Mouse (Mus musculus) large intestine, adult 2 months (tissue): ENCODE results near the gene Ppia. TPM values are rescaled to one million over a fixed set of nuclear protein-coding genes. Genes with fewer than 3 reads are reported as not detected.
"Not testable (repeated sequence)": the region's sequence is repeated elsewhere in the genome, so short reads cannot be mapped to it uniquely, and the experiment has no call there.

ENCODE experiments used
- DNase-seq: peaks from one replicate; pipeline ENCODE4 v3.0.0-alpha.2; 2012; ENCODE audit warnings: low read depth, low spot score
- WGBS: fragments of 180-500 bp; shearing (Covaris S2); methylation state at CpG from one replicate; pipeline ENCODE4 v1.1.7; 2018; 5-methylcytosine and 5-hydroxymethylcytosine counted together
- polyA plus RNA-seq: library from polyadenylated mRNA; depleted of rRNA; stranded (reverse); fragments of >200 nt; gene quantifications from 2 replicates; pipeline ENCODE4 v1.2.3, GENCODE M21; 2012

Gene Ppia
- polyA plus RNA-seq, 1 experiment: 1,129 TPM

- DNase-seq: no peak
- 81% methylated on average over 2 of the region's 2 CpGs for WGBS
Observed at GRCm38 (mm10) chr11:6420722-6421350, 5.6 kb downstream of the Ppia start.

- DNase-seq: no peak
- WGBS: 95% methylated on average over 7 of the region's 7 CpGs
Observed at GRCm38 (mm10) chr11:6430186-6430585, 14.9 kb downstream of the Ppia start.

GRCm38 (mm10) chr11:6436442-6436841, 21.2 kb downstream of the Ppia start:
- no peak for DNase-seq
- 73% methylated on average over 8 of the region's 8 CpGs for WGBS

DNA sequence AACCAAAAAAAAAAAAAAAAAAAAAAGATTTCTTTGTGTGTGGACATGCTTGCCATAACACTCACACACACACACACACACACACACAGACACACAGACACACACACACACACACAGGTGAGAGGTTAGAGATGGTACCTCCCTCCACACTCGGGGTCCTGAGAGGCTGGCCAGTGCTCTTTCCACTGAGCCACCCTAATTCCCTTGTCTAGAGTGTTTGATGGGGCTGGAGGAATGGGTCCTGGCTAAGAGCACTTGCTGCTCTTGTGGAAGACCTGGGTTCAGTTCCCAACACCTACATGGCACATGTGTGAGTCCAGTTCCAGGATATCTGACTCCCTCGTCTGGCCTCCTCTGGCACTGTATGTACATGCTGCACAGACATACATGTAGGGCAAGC, 22.4 kb downstream of the Ppia start:
- no peak for DNase-seq
- WGBS: 90% methylated on average over 2 of the region's 2 CpGs

GRCm38 (mm10) chr11:6440171-6440570, 24.9 kb downstream of the Ppia start:
- DNase-seq: no peak
- WGBS: 95% methylated on average over 4 of the region's 4 CpGs

DNA sequence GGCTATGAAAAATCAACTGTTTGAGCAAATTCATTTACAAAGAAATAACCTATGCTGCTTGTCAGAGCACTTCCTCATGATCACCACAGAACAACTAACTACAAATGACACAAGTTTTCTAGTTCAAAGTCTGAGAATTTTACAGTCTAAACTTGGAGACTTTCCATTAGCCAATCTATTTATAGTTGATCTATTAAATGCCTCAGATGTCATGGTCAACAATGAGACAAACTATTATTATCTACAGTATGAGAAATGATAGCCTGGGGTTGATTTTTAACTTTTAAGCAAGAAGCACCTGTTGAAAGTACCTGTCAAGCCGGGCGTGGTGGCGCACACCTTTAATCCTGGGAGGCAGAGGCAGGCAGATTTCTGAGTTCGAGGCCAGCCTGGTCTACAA, 27.3 kb downstream of the Ppia start:
- no peak for DNase-seq
- 50% methylated on average over 4 of the region's 4 CpGs for WGBS

DNA sequence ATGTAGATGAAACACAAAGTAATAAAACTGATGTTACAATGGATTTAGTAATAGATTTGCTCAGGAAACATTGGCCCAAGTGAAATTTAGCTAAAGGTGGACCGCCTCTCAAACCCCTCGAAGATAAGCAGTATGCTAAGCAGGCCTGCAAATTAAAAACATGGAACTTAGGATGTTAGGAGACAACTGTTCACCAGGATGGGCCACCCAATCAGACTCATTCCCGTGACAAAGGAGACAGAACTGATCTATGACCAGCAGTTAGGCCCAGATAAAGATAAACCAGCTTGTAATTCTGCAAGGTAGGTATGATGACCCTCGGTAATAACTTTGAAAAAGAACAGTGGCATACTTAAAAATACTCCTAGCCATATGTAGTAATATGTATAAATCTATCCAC, 27.9 kb downstream of the Ppia start:
- 33% methylated on average over 4 of the region's 4 CpGs for WGBS
- DNase-seq: no peak

DNA sequence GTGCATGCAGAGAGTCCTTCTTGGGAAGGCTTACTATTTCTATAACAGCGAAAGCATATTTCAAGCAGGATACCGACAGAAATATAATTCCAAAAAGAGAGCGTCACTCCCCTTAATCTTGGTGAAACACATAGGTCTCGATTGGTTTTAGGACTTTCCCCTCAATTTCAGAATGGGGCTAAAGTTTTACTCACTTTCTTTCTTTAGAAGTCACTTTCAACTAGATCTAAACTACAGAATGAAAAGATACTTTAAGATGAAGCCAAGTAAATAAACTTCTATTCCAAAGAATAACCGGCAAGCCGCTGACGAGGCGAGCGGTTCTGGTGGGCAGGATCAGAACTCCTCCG, 28.5 kb downstream of the Ppia start:
- no peak for DNase-seq
- 0% methylated on average over 10 of the region's 10 CpGs for WGBS

- DNase-seq: peak; percentile 97
- under 1% methylated on average over 79 of the region's 80 CpGs for WGBS
Observed at GRCm38 (mm10) chr11:6444077-6444853, 29.0 kb downstream of the Ppia start, which contains the start of gene H2afv. Gene H2afv, minus strand, starts transcription at chr11:6444443.

DNA sequence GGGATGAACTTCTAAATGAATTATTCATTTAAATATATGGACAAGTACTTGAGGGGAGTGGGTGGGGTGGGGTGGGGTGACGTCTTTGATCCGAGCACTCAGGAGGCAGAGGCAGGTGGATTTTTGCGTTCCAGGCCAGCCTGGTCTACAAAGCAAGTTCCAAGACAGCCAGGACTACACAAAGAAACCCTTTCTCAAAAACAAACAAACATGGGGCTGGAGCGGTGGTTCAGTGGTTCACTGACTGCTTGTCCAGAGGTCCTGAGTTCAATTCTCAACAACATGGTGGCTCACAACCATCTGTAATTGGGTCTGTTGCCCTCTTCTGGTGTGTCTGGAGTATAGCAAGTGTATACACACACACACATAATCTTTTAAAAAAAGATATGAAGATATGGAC, 30.2 kb downstream of the Ppia start:
- DNase-seq: no peak
- WGBS: 81% methylated on average over 4 of the region's 4 CpGs

- no peak for DNase-seq
- 60% methylated on average over 7 of the region's 7 CpGs for WGBS
Observed at GRCm38 (mm10) chr11:6445951-6446350, 30.7 kb downstream of the Ppia start.

DNA sequence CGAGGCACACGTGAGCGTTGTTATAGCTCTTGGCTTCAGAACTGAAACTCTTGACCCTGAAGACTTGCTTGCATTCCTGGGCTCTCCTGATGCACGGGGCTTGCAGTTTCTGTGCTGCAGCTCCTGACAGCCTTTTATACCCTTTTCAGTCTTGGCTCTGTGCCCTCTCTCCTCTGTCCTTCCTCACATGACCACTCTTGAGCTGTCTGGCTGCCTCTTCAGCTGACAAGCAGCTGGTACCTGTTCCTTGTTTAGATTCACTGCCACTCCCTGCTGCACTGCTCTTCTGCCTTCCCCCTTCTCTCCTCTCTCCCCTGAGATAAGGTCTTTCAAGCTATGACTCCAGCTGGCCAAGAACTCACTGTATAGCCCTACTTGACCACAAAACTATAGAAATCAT, 32.2 kb downstream of the Ppia start:
- 78% methylated on average over 4 of the region's 4 CpGs for WGBS
- DNase-seq: no peak

- WGBS: 93% methylated on average over 5 of the region's 5 CpGs
- DNase-seq: not testable (repeated sequence)
Observed at GRCm38 (mm10) chr11:6448155-6448554, 32.9 kb downstream of the Ppia start.

DNA sequence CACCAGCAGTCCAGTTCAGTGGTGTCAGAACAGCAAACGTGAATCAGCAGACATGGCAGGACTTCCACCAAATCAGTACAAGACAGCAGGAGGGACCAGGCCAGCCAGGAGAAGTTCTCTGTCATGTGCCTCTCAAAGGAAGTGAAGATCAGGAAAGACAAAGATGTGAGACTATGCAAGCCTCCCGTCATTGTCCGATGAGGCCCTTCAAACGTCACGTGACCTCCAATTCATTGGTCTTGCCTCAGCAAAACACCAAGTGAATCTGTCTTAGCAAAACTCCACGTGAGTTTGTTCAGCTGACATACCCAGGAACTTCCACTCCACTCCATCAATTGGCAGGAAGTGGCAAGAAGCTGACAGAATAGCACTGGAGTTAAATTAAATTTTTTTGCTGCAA, 40.8 kb downstream of the Ppia start:
- DNase-seq: no peak
- WGBS: 72% methylated on average over 6 of the region's 6 CpGs

- DNase-seq: no peak
- 85% methylated on average over 6 of the region's 6 CpGs for WGBS
Observed at GRCm38 (mm10) chr11:6463159-6463837, 48.1 kb downstream of the Ppia start.

DNA sequence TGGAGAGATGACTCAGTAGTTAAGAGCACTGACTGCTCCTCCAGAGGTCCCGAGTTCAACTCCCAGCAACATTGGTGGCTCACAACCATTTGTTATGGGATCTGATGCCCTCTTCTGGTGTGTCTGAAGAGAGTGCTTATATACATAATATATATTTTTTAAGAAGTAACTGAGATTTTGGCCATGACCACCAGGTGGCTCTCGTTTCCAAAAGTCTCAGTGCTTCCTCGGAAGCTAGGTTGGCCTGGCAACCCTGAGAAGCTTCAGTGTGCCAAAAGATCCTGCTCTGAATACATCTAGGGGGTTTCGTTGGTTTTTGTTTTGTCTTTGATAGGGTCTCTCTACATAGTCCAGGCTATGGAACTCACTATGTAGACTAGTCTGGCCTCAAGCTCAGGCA, 49.9 kb downstream of the Ppia start:
- WGBS: 18% methylated on average over 4 of the region's 4 CpGs
- no peak for DNase-seq

DNA sequence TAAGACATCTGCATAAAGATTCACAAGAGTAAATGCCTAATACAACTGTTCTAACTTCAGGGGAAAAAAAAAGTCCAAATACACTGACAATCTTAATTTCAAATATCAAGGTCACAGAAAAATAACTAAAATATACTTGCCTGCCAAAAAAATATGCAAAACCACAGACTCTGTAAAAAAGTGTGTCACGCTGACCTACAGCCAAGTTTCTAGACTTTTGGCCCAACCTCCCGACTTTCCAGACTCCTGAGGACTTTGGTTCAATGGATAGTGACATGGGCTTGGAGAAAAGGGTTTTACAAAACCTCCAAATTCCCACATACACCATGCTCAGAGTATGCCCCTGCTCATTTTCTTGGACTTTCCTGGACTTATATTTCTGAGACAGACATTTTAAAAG, 53.3 kb downstream of the Ppia start:
- DNase-seq: no peak
- 17% methylated on average over 2 of the region's 2 CpGs for WGBS
